Mouse (Mus musculus) duodenum, adult 2 months (tissue): ENCODE data around the gene Eva1b. TPM values are rescaled to one million over a fixed set of nuclear protein-coding genes. Genes with fewer than 3 reads are reported as not detected.

Experiments used
- polyA plus RNA-seq: library from polyadenylated mRNA; depleted of rRNA; stranded (reverse); fragments of >200 nt; gene quantifications from 2 replicates; pipeline ENCODE4 v1.2.3, GENCODE M21; 2012; ENCODE audit warnings: low replicate concordance; rRNA removed

Eva1b gene
- polyA plus RNA-seq, result 42.2 and 53.7 TPM in 2 replicates

DNA sequence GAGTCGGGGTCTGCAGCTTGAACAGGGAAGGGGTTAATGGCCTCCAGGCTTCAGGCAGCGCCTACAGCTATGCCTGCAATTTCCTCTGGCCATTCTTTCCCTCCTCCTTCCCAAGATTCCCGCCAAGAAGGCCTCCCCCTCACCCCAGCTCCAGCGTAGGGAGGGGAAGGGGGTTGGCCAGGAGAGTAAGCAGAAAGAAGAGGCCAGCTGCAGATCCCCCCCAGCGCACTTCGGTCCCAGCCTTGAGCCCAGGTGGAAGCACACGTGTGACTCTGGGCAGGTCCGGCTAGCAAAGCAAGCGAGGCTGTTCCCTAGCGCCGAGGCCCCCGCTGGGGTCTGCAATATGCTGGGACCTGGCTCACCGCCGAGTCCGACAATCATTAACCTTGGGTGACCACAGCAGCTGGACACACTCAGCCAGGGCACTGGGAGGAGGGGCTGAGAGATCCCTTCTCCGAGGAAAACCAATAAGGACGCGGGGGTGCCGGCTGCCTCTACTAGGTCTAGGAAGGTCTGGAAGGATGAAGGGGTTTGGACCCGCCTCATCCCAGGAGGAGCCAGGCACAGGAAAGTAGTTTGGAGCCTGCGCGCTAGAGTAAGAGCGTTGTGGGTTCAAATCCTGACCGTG lies at the start of gene Eva1b:
TSS of gene Eva1b (plus strand) at position 212 of the 628 bp plus-strand sequence.

DNA sequence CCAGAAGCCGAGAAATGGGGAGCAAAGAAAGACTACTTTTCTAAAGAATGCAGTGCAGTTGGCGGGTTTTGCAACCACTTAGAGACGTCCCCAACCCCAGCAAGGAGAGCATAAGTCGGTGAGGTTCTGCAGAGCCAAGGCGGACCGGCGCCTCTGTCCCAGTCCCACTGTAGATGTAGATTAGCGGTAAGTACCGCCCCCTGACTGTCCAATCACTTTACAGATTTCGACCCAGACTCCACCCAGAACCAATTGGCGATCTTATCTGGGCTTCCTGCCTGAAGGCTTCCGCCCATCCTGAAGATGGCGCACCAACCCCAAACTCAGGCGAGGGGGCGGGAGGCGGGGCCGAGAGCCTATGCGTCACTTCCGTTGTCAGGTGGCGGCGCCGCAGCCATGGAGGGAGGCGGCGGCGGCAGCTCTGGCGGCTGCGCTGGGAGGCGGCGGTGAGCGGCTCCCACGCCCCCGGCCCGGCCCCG lies 43.9 kb upstream of the Eva1b start, which contains the start of gene Stk40:
TSS of gene Stk40 (plus strand) at position 368 of the 479 bp plus-strand sequence.

DNA sequence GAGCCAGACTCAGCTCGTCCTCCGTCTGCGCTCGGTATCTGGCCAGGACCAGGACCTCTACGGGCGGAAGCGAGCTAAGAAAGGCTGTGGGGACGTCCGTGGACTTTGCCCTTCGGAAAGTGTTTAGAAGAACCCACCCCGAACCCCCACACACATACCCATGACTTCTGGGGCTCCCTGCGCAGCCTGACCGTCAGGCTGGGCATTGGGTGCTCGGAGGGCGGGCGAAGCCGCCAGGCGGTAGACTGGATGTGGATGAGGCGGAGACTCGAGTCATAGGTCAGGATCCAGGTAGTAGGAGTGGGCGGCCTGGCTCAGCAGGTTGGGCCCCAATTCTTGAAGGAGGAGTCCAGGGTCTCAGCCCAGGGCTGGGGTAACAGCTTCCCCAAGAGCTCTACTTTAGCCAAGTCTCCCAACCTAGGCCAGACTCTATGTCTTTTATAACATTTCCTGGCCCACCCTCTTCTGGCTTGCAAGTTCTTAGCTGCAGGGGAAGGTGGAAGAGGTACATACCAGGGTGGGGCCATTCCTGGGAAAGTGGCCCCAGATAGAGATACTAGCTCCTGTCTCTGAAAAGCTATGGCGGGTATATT lies 15.6 kb downstream of the Eva1b start, which contains the start of gene Sh3d21:
TSS of gene Sh3d21 (minus strand) at position 425 of the 593 bp plus-strand sequence.

Other genes starting within 250 kb of the Eva1b start
- 1.3 and 3.0 TPM in 2 replicates for gene Csf3r, start 123.2 kb upstream of the Eva1b start, polyA plus RNA-seq
- gene Mrps15, start 100.8 kb upstream of the Eva1b start, polyA plus RNA-seq, result 94.2 and 251 TPM in 2 replicates
- gene Oscp1, start 89.2 kb upstream of the Eva1b start, polyA plus RNA-seq, result 0.06 and 0.16 TPM in 2 replicates
- 13.8 and 14.0 TPM in 2 replicates for gene Lsm10, start 51.1 kb upstream of the Eva1b start, polyA plus RNA-seq
- gene Stk40, start 43.8 kb upstream of the Eva1b start, polyA plus RNA-seq, result 19.5 and 20.3 TPM in 2 replicates
- gene Sh3d21, start 15.7 kb downstream of the Eva1b start, polyA plus RNA-seq, result 8.9 and 10.6 TPM in 2 replicates
- 15.3 and 21.8 TPM in 2 replicates for gene Thrap3, start 55.0 kb downstream of the Eva1b start, polyA plus RNA-seq
- gene Map7d1, start 108.6 kb downstream of the Eva1b start, polyA plus RNA-seq, result 47.9 and 76.3 TPM in 2 replicates
- gene Trappc3, start 114.6 kb downstream of the Eva1b start, polyA plus RNA-seq, result 10.5 and 15.4 TPM in 2 replicates
- gene Col8a2, start 139.0 kb downstream of the Eva1b start, polyA plus RNA-seq, result 1.1 and 1.5 TPM in 2 replicates
- 25.0 and 36.7 TPM in 2 replicates for gene Adprhl2, start 174.0 kb downstream of the Eva1b start, polyA plus RNA-seq
- gene Tekt2, start 177.9 kb downstream of the Eva1b start, polyA plus RNA-seq, result 0.39 and 0.57 TPM in 2 replicates